Mouse (Mus musculus): ENCODE measurements at regions not wholly inside any gene's neighbourhood (a gene's known extent, or its start where the extent isn't known, plus 50 kb on each side); places are given as distances from the start of the nearest gene placed in this dataset.

- TF ChIP-seq FLI1 (IDR thresholded peaks at IDR 0.05; ENCODE audit: low read length) (no peak), GATA1 (IDR thresholded peaks at IDR 0.05; ENCODE audit: borderline replicate concordance, low read length) (no peak)
- H3K27me3 ChIP-seq (replicated peaks): no peaks in the 10 kb centered on the region
- H3K4me1 ChIP-seq: peaks cover 45% of the 10 kb centered on the region
- H3K36me3 ChIP-seq (replicated peaks; ENCODE audit: low read length): no peaks in the 10 kb centered on the region
- H3K9me3 ChIP-seq: no peaks in the 10 kb centered on the region
- H3K4me3 ChIP-seq (replicated peaks): no peak overlapping the region
Observed at GRCm38 (mm10) chr4:89500232-89500631, 179.0 kb upstream of the Dmrta1 start.

- Histone ChIP-seq H3K27me3 (replicated peaks) (no peaks in the 10 kb centered on the region), H3K36me3 (replicated peaks; ENCODE audit: low read length) (peaks cover 6% of the 10 kb centered on the region), H3K9me3 (peaks cover 5% of the 10 kb centered on the region), H3K4me3 (replicated peaks) (no peak overlapping the region), H3K4me1 (peaks cover 32% of the 10 kb centered on the region)
- TF ChIP-seq GATA1 (IDR thresholded peaks at IDR 0.05; ENCODE audit: borderline replicate concordance, low read length): no peak
- no peak for TF ChIP-seq FLI1 (IDR thresholded peaks at IDR 0.05; ENCODE audit: low read length)
Observed at GRCm38 (mm10) chr4:89490947-89491346, 180.1 kb upstream of the Cdkn2b start.

GRCm38 (mm10) chr4:89487416-89488165, 176.8 kb upstream of the Cdkn2b start:
- Histone ChIP-seq H3K4me1 (peaks cover 56% of the 10 kb centered on the region), H3K9me3 (peaks cover 5% of the 10 kb centered on the region), H3K4me3 (replicated peaks) (peak overlapping the region; percentile 79), H3K36me3 (replicated peaks; ENCODE audit: low read length) (peaks cover 6% of the 10 kb centered on the region), H3K27me3 (replicated peaks) (no peaks in the 10 kb centered on the region)
- TF ChIP-seq FLI1 (IDR thresholded peaks at IDR 0.05; ENCODE audit: low read length) (no peak), GATA1 (IDR thresholded peaks at IDR 0.05; ENCODE audit: borderline replicate concordance, low read length) (no peak)

GRCm38 (mm10) chr4:89486963-89487362, 176.1 kb upstream of the Cdkn2b start:
- no peaks in the 10 kb centered on the region for H3K27me3 ChIP-seq (replicated peaks)
- peaks cover 62% of the 10 kb centered on the region for H3K4me1 ChIP-seq
- peaks cover 6% of the 10 kb centered on the region for H3K36me3 ChIP-seq (replicated peaks; ENCODE audit: low read length)
- TF ChIP-seq GATA1 (IDR thresholded peaks at IDR 0.05; ENCODE audit: borderline replicate concordance, low read length) (peak; percentile 86; the same call in 2 of the 3 replicates), FLI1 (IDR thresholded peaks at IDR 0.05; ENCODE audit: low read length) (no peak)
- H3K4me3 ChIP-seq (replicated peaks): no peak overlapping the region
- peaks cover 5% of the 10 kb centered on the region for H3K9me3 ChIP-seq

- no peaks in the 10 kb centered on the region for H3K27me3 ChIP-seq (replicated peaks)
- H3K36me3 ChIP-seq (replicated peaks; ENCODE audit: low read length): peaks cover 6% of the 10 kb centered on the region
- peaks cover 5% of the 10 kb centered on the region for H3K9me3 ChIP-seq
- peak overlapping the region; percentile 83 for H3K4me3 ChIP-seq (replicated peaks)
- peaks cover 63% of the 10 kb centered on the region for H3K4me1 ChIP-seq
- TF ChIP-seq FLI1 (IDR thresholded peaks at IDR 0.05; ENCODE audit: low read length): 0 out of 2 replicates have a peak, but pooled peaks have one; percentile 17
- TF ChIP-seq GATA1 (IDR thresholded peaks at IDR 0.05; ENCODE audit: borderline replicate concordance, low read length): 0 out of 3 replicates have a peak, but pooled peaks have one; percentile 9
Observed at GRCm38 (mm10) chr4:89485981-89486531, 175.2 kb upstream of the Cdkn2b start.

GRCm38 (mm10) chr4:89478646-89479237, 167.9 kb upstream of the Cdkn2b start:
- TF ChIP-seq FLI1 (IDR thresholded peaks at IDR 0.05; ENCODE audit: low read length): no peak
- TF ChIP-seq GATA1 (IDR thresholded peaks at IDR 0.05; ENCODE audit: borderline replicate concordance, low read length): no peak
- peaks cover 54% of the 10 kb centered on the region for H3K4me1 ChIP-seq
- peak overlapping the region; percentile 77 for H3K4me3 ChIP-seq (replicated peaks)
- H3K9me3 ChIP-seq: peaks cover 3% of the 10 kb centered on the region; the same call in 1 of the 2 replicates
- H3K36me3 ChIP-seq (replicated peaks; ENCODE audit: low read length): peaks cover 3% of the 10 kb centered on the region
- H3K27me3 ChIP-seq (replicated peaks): no peaks in the 10 kb centered on the region

- no peak for TF ChIP-seq FLI1 (IDR thresholded peaks at IDR 0.05; ENCODE audit: low read length)
- no peak for TF ChIP-seq GATA1 (IDR thresholded peaks at IDR 0.05; ENCODE audit: borderline replicate concordance, low read length)
- Histone ChIP-seq H3K27me3 (replicated peaks) (no peaks in the 10 kb centered on the region), H3K9me3 (peaks cover 3% of the 10 kb centered on the region; the same call in 1 of the 2 replicates), H3K4me1 (peaks cover 37% of the 10 kb centered on the region), H3K36me3 (replicated peaks; ENCODE audit: low read length) (peaks cover 3% of the 10 kb centered on the region), H3K4me3 (replicated peaks) (no peak overlapping the region)
Observed at GRCm38 (mm10) chr4:89475848-89476247, 165.0 kb upstream of the Cdkn2b start.

GRCm38 (mm10) chr4:89474836-89475541, 164.2 kb upstream of the Cdkn2b start:
- H3K4me1 ChIP-seq: peaks cover 30% of the 10 kb centered on the region
- TF ChIP-seq GATA1 (IDR thresholded peaks at IDR 0.05; ENCODE audit: borderline replicate concordance, low read length): no peak
- no peak for TF ChIP-seq FLI1 (IDR thresholded peaks at IDR 0.05; ENCODE audit: low read length)
- H3K9me3 ChIP-seq: peaks cover 3% of the 10 kb centered on the region; the same call in 1 of the 2 replicates

GRCm38 (mm10) chr4:89471426-89471825, 160.6 kb upstream of the Cdkn2b start:
- Histone ChIP-seq H3K4me3 (replicated peaks) (no peak overlapping the region), H3K9me3 (no peaks in the 10 kb centered on the region), H3K36me3 (replicated peaks; ENCODE audit: low read length) (no peaks in the 10 kb centered on the region), H3K4me1 (peaks cover 19% of the 10 kb centered on the region), H3K27me3 (replicated peaks) (no peaks in the 10 kb centered on the region)
- no peak for TF ChIP-seq FLI1 (IDR thresholded peaks at IDR 0.05; ENCODE audit: low read length)
- no peak for TF ChIP-seq GATA1 (IDR thresholded peaks at IDR 0.05; ENCODE audit: borderline replicate concordance, low read length)

More at GRCm38 (mm10) chr4:89474836-89475541, 164.2 kb upstream of the Cdkn2b start:
- Histone ChIP-seq H3K36me3 (replicated peaks; ENCODE audit: low read length) (peaks cover 3% of the 10 kb centered on the region), H3K27me3 (replicated peaks) (no peaks in the 10 kb centered on the region), H3K4me3 (replicated peaks) (no peak overlapping the region)
